Mouse (Mus musculus) Patski (cell line): ENCODE data around the gene Lmnb2. TPM values are rescaled to one million over a fixed set of nuclear protein-coding genes. Genes with fewer than 3 reads are reported as not detected.

Experiments
- ATAC-seq: fragments of 100-300 bp; one replicate; pipeline ENCODE4 v1.8.0; 2021
- CTCF ChIA-PET: fragments of 350-600 bp; sonication (Branson Sonifier 250); formaldehyde crosslinking; loops from one replicate; lab custom pipeline; 2022; ENCODE audit warnings: inconsistent platforms; lab: Charles Lee
- POLR2A ChIA-PET: fragments of 350-600 bp; sonication (Branson Sonifier 250); formaldehyde crosslinking; loops from one replicate; lab custom pipeline; 2022; ENCODE audit warnings: antibody characterized with exemption, inconsistent platforms; lab: Charles Lee
- DNase-seq: peaks from one replicate; pipeline ENCODE4 v3.0.0-alpha.2; 2011; ENCODE audit warnings: low read depth, low spot score
- H3K27me3 ChIP-seq: fragments of 371-371 bp; one replicate; pipeline ENCODE4 v1.5.1; 2021
- CTCF ChIP-seq: fragments of 100-300 bp; IDR thresholded peaks from one replicate; pipeline ENCODE4 v1.5.1; 2021
- in situ Hi-C: fragments of 300-500 bp; cut with MboI; formaldehyde crosslinking; loops from 3 replicates; pipeline ENCODE4 v1.11.1; 2018; ENCODE audit warnings: low pct_unique_long_range_greater_than_20kb, mixed read lengths
- polyA plus RNA-seq: library from polyadenylated mRNA; unstranded; gene quantifications from one replicate; pipeline ENCODE4 v1.2.3, GENCODE M21; 2021

Gene Lmnb2
- polyA plus RNA-seq, 1 experiment from 2014 or later: 24.7 TPM

GRCm38 (mm10) chr10:80948570-80948969 is 30.5 kb upstream of the Lmnb2 start:
- CTCF ChIA-PET: no interaction called here

GRCm38 (mm10) chr10:80947802-80948201 is 29.8 kb upstream of the Lmnb2 start:
- no peak for DNase-seq

More at GRCm38 (mm10) chr10:80948570-80948969, 30.5 kb upstream of the Lmnb2 start:
- POLR2A ChIA-PET: no interaction called here
- in situ Hi-C loops: no loop called here
- no peak for TF ChIP-seq CTCF
- no peaks in the 10 kb centered on the region for H3K27me3 ChIP-seq
- ATAC-seq (peak; percentile 15), DNase-seq (no peak)

DNA sequence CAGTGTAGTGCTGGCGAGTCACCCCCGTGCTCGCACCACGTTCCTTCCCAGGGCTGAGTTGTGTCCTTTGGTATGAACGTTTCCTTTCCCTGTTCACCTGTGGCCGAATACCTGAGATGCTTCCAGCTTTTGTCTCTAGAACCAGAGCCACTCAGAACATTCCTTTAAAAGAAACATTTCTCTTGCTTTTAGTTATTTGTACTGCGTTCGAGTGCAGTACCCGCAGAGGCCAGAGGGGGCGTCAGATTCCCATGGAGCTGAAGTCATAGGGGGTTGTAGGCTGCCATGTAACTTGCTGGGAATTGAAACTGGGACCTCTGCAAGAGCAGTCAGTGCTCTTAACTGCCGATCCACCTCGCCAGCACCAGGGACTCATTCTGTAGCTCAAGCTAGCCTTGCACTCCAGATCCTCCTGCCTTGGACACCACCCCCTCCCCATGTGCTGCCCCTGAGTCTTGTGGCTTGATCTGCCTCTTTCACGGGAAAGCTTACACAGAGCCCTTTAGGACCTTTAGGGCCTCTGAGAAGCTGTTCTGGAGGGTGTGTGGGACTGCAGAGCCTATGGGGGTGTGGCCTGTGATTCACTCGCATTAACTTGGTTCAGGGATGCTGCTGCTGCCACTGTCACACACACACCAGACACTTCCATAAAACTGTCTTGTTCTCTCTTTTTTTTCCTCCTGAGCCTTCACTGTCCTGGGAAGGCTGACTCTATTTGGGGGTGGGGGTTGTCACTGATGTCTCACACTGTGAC is 28.8 kb upstream of the Lmnb2 start:
- CTCF ChIA-PET: interaction anchor here (0.9 to 1.3 kb wide), 7 partner anchors 9 to 44 kb away, joined by 3 to 4 read pairs (median 3); partner anchors contain the start of gene Gadd45b
- POLR2A ChIA-PET: interaction anchor here (1.0 to 1.2 kb wide), 2 partner anchors 9 to 14 kb away, joined by 3 to 4 read pairs; no protein-coding TSS in a partner anchor
- in situ Hi-C loops: no loop called here
- TF ChIP-seq CTCF: no peak
- ATAC-seq (no peak), DNase-seq (no peak)
- no peaks in the 10 kb centered on the region for H3K27me3 ChIP-seq

More at GRCm38 (mm10) chr10:80947802-80948201, 29.8 kb upstream of the Lmnb2 start:
- H3K27me3 ChIP-seq: no peaks in the 10 kb centered on the region
- ChIA-PET POLR2A (interaction anchor here (1.2 kb wide), 1 partner anchor 13 kb away, joined by 4 read pairs; no protein-coding TSS in a partner anchor), CTCF (interaction anchor here (1.1 kb wide), 1 partner anchor 10 kb away, joined by 3 read pairs; no protein-coding TSS in a partner anchor)
- TF ChIP-seq CTCF: no peak
- peak; percentile 37 for ATAC-seq
- in situ Hi-C loops: no loop called here

GRCm38 (mm10) chr10:80944231-80944630 is 26.2 kb upstream of the Lmnb2 start:
- ATAC-seq (no peak), DNase-seq (no peak)
- H3K27me3 ChIP-seq: no peaks in the 10 kb centered on the region
- in situ Hi-C loops: no loop called here
- ChIA-PET POLR2A (interaction anchor here (1.2 to 1.4 kb wide), 3 partner anchors 10 to 11 kb away, joined by 3 to 6 read pairs (median 4); no protein-coding TSS in a partner anchor), CTCF (interaction anchor here (1.0 to 2.2 kb wide), 6 partner anchors 9 to 51 kb away, joined by 3 to 6 read pairs (median 4); partner anchors contain the start of gene Gadd45b)
- no peak for TF ChIP-seq CTCF

GRCm38 (mm10) chr10:80943701-80944100 is 25.7 kb upstream of the Lmnb2 start:
- H3K27me3 ChIP-seq: no peaks in the 10 kb centered on the region
- in situ Hi-C loops: no loop called here
- ATAC-seq (no peak), DNase-seq (no peak)
- ChIA-PET CTCF (interaction anchor here (0.7 to 2.2 kb wide), 5 partner anchors 9 to 52 kb away, joined by 3 to 6 read pairs (median 5); partner anchors contain the start of gene Gadd45b), POLR2A (interaction anchor here (0.7 to 1.4 kb wide), 4 partner anchors 10 to 186 kb away, joined by 3 to 6 read pairs (median 4); no protein-coding TSS in a partner anchor)
- TF ChIP-seq CTCF: no peak

- in situ Hi-C loops: no loop called here
- no peak for TF ChIP-seq CTCF
- ChIA-PET POLR2A (interaction anchor here (1.0 to 1.4 kb wide), 3 partner anchors 10 to 12 kb away, joined by 3 to 6 read pairs (median 4); no protein-coding TSS in a partner anchor), CTCF (interaction anchor here (1.2 to 2.2 kb wide), 3 partner anchors 12 to 52 kb away, joined by 4 to 6 read pairs (median 5); no protein-coding TSS in a partner anchor)
- DNase-seq: no peak
- H3K27me3 ChIP-seq: no peaks in the 10 kb centered on the region
- no peak for ATAC-seq
These were observed 24.9 kb upstream of the Lmnb2 start for GRCm38 (mm10) chr10:80942919-80943318.

- TF ChIP-seq CTCF: no peak
- ChIA-PET CTCF (interaction anchor here (1.0 to 2.9 kb wide), 3 partner anchors 11 to 20 kb away, joined by 4 to 18 read pairs (median 14); partner anchors contain the start of gene Gadd45b), POLR2A (interaction anchor here (1.0 to 1.8 kb wide), 2 partner anchors 9 to 11 kb away, joined by 5 to 6 read pairs; partner anchors contain the start of gene Gadd45b)
- DNase-seq (no peak), ATAC-seq (peak; percentile 8)
- in situ Hi-C loops: no loop called here
- no peaks in the 10 kb centered on the region for H3K27me3 ChIP-seq
These were observed 22.9 kb upstream of the Lmnb2 start for GRCm38 (mm10) chr10:80940988-80941347.

- in situ Hi-C loops: no loop called here
- no peak for TF ChIP-seq CTCF
- ATAC-seq (peak; percentile 77), DNase-seq (no peak)
- ChIA-PET CTCF (interaction anchor here (1.0 to 2.9 kb wide), 3 partner anchors 10 to 21 kb away, joined by 4 to 18 read pairs (median 14); partner anchors contain the start of gene Gadd45b), POLR2A (interaction anchor here (0.9 to 1.8 kb wide), 4 partner anchors 8 to 20 kb away, joined by 3 to 7 read pairs (median 6); partner anchors contain the start of gene Gadd45b)
- no peaks in the 10 kb centered on the region for H3K27me3 ChIP-seq
These were observed 22.4 kb upstream of the Lmnb2 start for GRCm38 (mm10) chr10:80940320-80940987.

- ATAC-seq (no peak), DNase-seq (no peak)
- ChIA-PET POLR2A (interaction anchor here (0.9 to 1.8 kb wide), 3 partner anchors 10 to 20 kb away, joined by 3 to 7 read pairs (median 6); partner anchors contain the start of gene Gadd45b), CTCF (interaction anchor here (2.8 to 2.9 kb wide), 2 partner anchors 10 to 15 kb away, joined by 14 to 18 read pairs; partner anchors contain the start of gene Gadd45b)
- no peaks in the 10 kb centered on the region for H3K27me3 ChIP-seq
- in situ Hi-C loops: no loop called here
- TF ChIP-seq CTCF: no peak
These were observed 21.6 kb upstream of the Lmnb2 start for GRCm38 (mm10) chr10:80939671-80940070.
